In the genomic region with DNA sequence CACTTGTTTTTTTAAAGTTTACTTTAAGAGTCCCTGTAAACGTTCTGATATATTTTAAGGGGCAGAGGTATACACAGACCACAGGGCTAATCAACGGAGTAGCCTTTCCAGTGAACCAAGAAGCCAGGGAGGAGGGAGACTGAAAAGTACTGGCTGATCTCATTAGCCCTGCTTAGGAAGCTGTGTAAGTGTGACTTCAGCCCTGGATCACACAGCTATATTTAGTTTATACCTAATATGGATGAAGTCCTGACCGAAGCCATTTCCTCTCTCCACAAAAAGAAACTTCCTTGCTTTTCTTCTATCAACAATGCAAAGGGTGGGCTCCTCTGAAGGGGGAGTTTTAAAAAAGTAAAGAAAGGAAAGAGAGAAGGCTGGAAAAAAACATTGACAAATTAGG, we compare ENCODE assay signal across 9 mouse cellular contexts. TPM values are rescaled to one million over a fixed set of nuclear protein-coding genes. Genes with fewer than 3 reads are reported as not detected.
DNase-seq lines count a peak whose midpoint lies in the region; ATAC-seq and TF ChIP-seq lines count a peak whose summit lies in the region.
"Had no signal": no experiment of that assay in that cellular context is flagged by ENCODE, and none has a peak within 500 bp of the region (broad histone marks: within the 10 kb centered on the region; RNA-seq: fewer than 3 reads in every experiment).

No protein-coding gene starts in this region.

- H3K9ac ChIP-seq in midbrain, embryonic 12.5 days (replicated peaks): no peak overlapping the region
- H3K9ac ChIP-seq in midbrain, embryonic 14.5 days (replicated peaks; ENCODE audit: low read length): no peak overlapping the region
- H3K9ac ChIP-seq in limb, embryonic 14.5 days (ENCODE audit: low read depth, low read length, severe bottlenecking): no peak overlapping the region
- no peak overlapping the region for H3K9ac ChIP-seq in stomach, embryonic 14.5 days (replicated peaks; ENCODE audit: low read depth, low read length)

- H3K27me3 ChIP-seq in midbrain, embryonic 12.5 days: no peaks in the 10 kb centered on the region
- H3K27me3 ChIP-seq in midbrain, embryonic 14.5 days (ENCODE audit: control insufficient read depth, insufficient read depth, low read length): no peaks in the 10 kb centered on the region
- no peaks in the 10 kb centered on the region for H3K27me3 ChIP-seq in heart, embryonic 10.5 days (ENCODE audit: insufficient read depth, poor library complexity, severe bottlenecking)
- H3K27me3 ChIP-seq in limb, embryonic 14.5 days (ENCODE audit: control insufficient read depth, insufficient read depth, low read length): no peaks in the 10 kb centered on the region
- no peaks in the 10 kb centered on the region for H3K27me3 ChIP-seq in stomach, embryonic 14.5 days (ENCODE audit: control insufficient read depth, insufficient read depth, low read length)

- H3K4me2 ChIP-seq in midbrain, embryonic 12.5 days (replicated peaks): no peak overlapping the region
- H3K4me2 ChIP-seq in midbrain, embryonic 14.5 days (ENCODE audit: low read length): no peak overlapping the region
- no peak overlapping the region for H3K4me2 ChIP-seq in limb, embryonic 14.5 days (replicated peaks; ENCODE audit: low read depth, low read length, severe bottlenecking)
- H3K4me2 ChIP-seq in stomach, embryonic 14.5 days (replicated peaks; ENCODE audit: low read depth, low read length): no peak overlapping the region; the same call in 1 of the 2 replicates

- no peaks in the 10 kb centered on the region for H3K36me3 ChIP-seq in midbrain, embryonic 12.5 days
- H3K36me3 ChIP-seq in midbrain, embryonic 14.5 days (ENCODE audit: control insufficient read depth, insufficient read depth, low read length): no peaks in the 10 kb centered on the region
- peaks cover 24% of the 10 kb centered on the region for H3K36me3 ChIP-seq in heart, embryonic 10.5 days
- H3K36me3 ChIP-seq in limb, embryonic 14.5 days (ENCODE audit: control insufficient read depth, insufficient read depth, low read length): no peaks in the 10 kb centered on the region
- no peaks in the 10 kb centered on the region; the same call in 1 of the 2 replicates for H3K36me3 ChIP-seq in stomach, embryonic 14.5 days (ENCODE audit: control insufficient read depth, insufficient read depth, low read length)

- WGBS in midbrain, embryonic 12.5 days: 49% methylated on average over 3 of the region's 3 CpGs
- WGBS in midbrain, embryonic 14.5 days: 46% methylated on average over 3 of the region's 3 CpGs
- WGBS in heart, embryonic 10.5 days: 18% methylated on average over 3 of the region's 3 CpGs
- WGBS in limb, embryonic 14.5 days: 40% methylated on average over 3 of the region's 3 CpGs
- 19% methylated on average over 3 of the region's 3 CpGs for WGBS in stomach, embryonic 14.5 days

- no peak for DNase-seq in midbrain, embryonic 14.5 days
- DNase-seq in heart, embryonic 10.5 days (ENCODE audit: low spot score): no peak
- no peak for DNase-seq in limb, embryonic 14.5 days (ENCODE audit: low spot score)
- no peak for DNase-seq in left cerebral cortex, adult 9 months (ENCODE audit: low spot score in 2 of 2)
- no peak for DNase-seq in cerebellum, postnatal 4 days (ENCODE audit: low spot score in 2 of 2)
- no peak for DNase-seq in left cerebral cortex, postnatal 14 days (ENCODE audit: low spot score in 2 of 2)
- DNase-seq: thymus, adult 2 months had no signal

- ATAC-seq in midbrain, embryonic 12.5 days (ENCODE audit: low FRiP score, low read depth): no peak
- ATAC-seq in midbrain, embryonic 14.5 days (ENCODE audit: low FRiP score, low TSS enrichment): no peak
- ATAC-seq in limb, embryonic 14.5 days (ENCODE audit: low FRiP score, low read depth): no peak
- ATAC-seq in stomach, embryonic 14.5 days (ENCODE audit: insufficient number of reproducible peaks, insufficient read depth, low FRiP score, low read depth): peak; percentile 67; the same call in 1 of the 2 replicates

- H3K4me3 ChIP-seq in midbrain, embryonic 12.5 days: no peak overlapping the region
- H3K4me3 ChIP-seq in midbrain, embryonic 14.5 days (replicated peaks; ENCODE audit: low read depth, low read length): no peak overlapping the region
- peak overlapping the region; percentile 20; the same call in 1 of the 2 replicates for H3K4me3 ChIP-seq in heart, embryonic 10.5 days
- no peak overlapping the region for H3K4me3 ChIP-seq in limb, embryonic 14.5 days (replicated peaks; ENCODE audit: low read length)
- H3K4me3 ChIP-seq in stomach, embryonic 14.5 days (ENCODE audit: low read depth, low read length): no peak overlapping the region

- no peaks in the 10 kb centered on the region for H3K9me3 ChIP-seq in midbrain, embryonic 12.5 days
- H3K9me3 ChIP-seq in midbrain, embryonic 14.5 days (ENCODE audit: control insufficient read depth, low read length): no peaks in the 10 kb centered on the region
- H3K9me3 ChIP-seq in heart, embryonic 10.5 days: no peaks in the 10 kb centered on the region
- no peaks in the 10 kb centered on the region for H3K9me3 ChIP-seq in limb, embryonic 14.5 days (ENCODE audit: control insufficient read depth, low read length)
- H3K9me3 ChIP-seq in stomach, embryonic 14.5 days (ENCODE audit: control insufficient read depth, low read depth, low read length): no peaks in the 10 kb centered on the region

- intact Hi-C loops in left cerebral cortex, postnatal 14 days (cut with DNase I): no loop called here

- H3K4me1 ChIP-seq in midbrain, embryonic 12.5 days: peaks cover 49% of the 10 kb centered on the region
- peaks cover 8% of the 10 kb centered on the region; the same call in 1 of the 2 replicates for H3K4me1 ChIP-seq in midbrain, embryonic 14.5 days (ENCODE audit: control insufficient read depth, insufficient read depth, low read length)
- H3K4me1 ChIP-seq in heart, embryonic 10.5 days: peaks cover 70% of the 10 kb centered on the region
- H3K4me1 ChIP-seq in limb, embryonic 14.5 days (ENCODE audit: control insufficient read depth, insufficient read depth, low read length): peaks cover 45% of the 10 kb centered on the region
- peaks cover 40% of the 10 kb centered on the region for H3K4me1 ChIP-seq in stomach, embryonic 14.5 days (ENCODE audit: control insufficient read depth, insufficient read depth, low read length)

- no peak for TF ChIP-seq POLR2A in limb, embryonic 14.5 days (IDR thresholded peaks at IDR 0.05; ENCODE audit: borderline replicate concordance, extremely low read depth, insufficient read depth, insufficient read length)

- H3K27ac ChIP-seq in midbrain, embryonic 12.5 days (replicated peaks): 0 out of 2 replicates have a peak overlapping the region, but pooled peaks have one; percentile 25
- no peak overlapping the region for H3K27ac ChIP-seq in midbrain, embryonic 14.5 days (replicated peaks; ENCODE audit: low read depth, low read length)
- peak overlapping the region; percentile 85 for H3K27ac ChIP-seq in heart, embryonic 10.5 days
- H3K27ac ChIP-seq in limb, embryonic 14.5 days (replicated peaks; ENCODE audit: low read depth, low read length): peak overlapping the region; percentile 61; the same call in 1 of the 2 replicates
- peak overlapping the region; percentile 94 for H3K27ac ChIP-seq in stomach, embryonic 14.5 days (ENCODE audit: low read length)

RNA-seq across cellular contexts. Expression of gene Clic4, which starts 17.8 kb away (rescaled TPM):
- 194 and 199 TPM in 2 replicates for polyA plus RNA-seq in midbrain, embryonic 12.5 days (2016; fragmentation: Nextera tagmentation; extraction: Ambion mirVana)
- 34.9 and 61.9 TPM in 2 replicates for polyA plus RNA-seq in midbrain, embryonic 14.5 days (2014; fragmentation: Nextera tagmentation; extraction: Ambion mirVana)
- polyA plus RNA-seq in heart, embryonic 10.5 days (2016; fragmentation: Nextera tagmentation; extraction: Ambion mirVana): 263 and 343 TPM in 2 replicates
- polyA plus RNA-seq in limb, embryonic 14.5 days (2012; rRNA removed): 68.0 and 72.1 TPM in 2 replicates
- 88.2 and 98.9 TPM in 2 replicates for polyA plus RNA-seq in limb, embryonic 14.5 days (2014; fragmentation: Nextera tagmentation; extraction: Ambion mirVana)
- 95.3 and 102 TPM in 2 replicates for polyA plus RNA-seq in stomach, embryonic 14.5 days (2014; fragmentation: Nextera tagmentation; extraction: Ambion mirVana)
- 10 to 100 TPM; 31.2 to 32.0 TPM for total RNA-seq in left cerebral cortex, postnatal 14 days (2021)
